Mouse (Mus musculus) CD4-positive naive resting alpha-beta T cell, adult 76 days (primary cell): ENCODE data around the gene Olfr1264. TPM values are rescaled to one million over a fixed set of nuclear protein-coding genes. Genes with fewer than 3 reads are reported as not detected.

Experiments
- total RNA-seq: library from RNA; stranded (reverse); gene quantifications from one replicate; pipeline ENCODE4 v1.2.4, GENCODE M21; 2023

The Olfr1264 gene
- not detected for total RNA-seq

GRCm38 (mm10) chr2:90025477-90025876, at the start of gene Olfr1264:
Olfr1264 (minus strand) TSS chr2:90025577.

GRCm38 (mm10) chr2:90063494-90063893, 38.1 kb upstream of the Olfr1264 start, which contains the start of gene Olfr140:
Olfr140 (minus strand) TSS chr2:90063594.

GRCm38 (mm10) chr2:90035037-90035436, 9.7 kb upstream of the Olfr1264 start, which contains the start of gene Olfr1265:
Olfr1265 (plus strand) TSS chr2:90035337.

GRCm38 (mm10) chr2:90011831-90012230, 13.5 kb downstream of the Olfr1264 start, which contains the start of gene Olfr1263:
Olfr1263 (plus strand) TSS chr2:90012131.

GRCm38 (mm10) chr2:89999845-90000244, 25.5 kb downstream of the Olfr1264 start, which contains the start of gene Olfr1262:
Olfr1262 (plus strand) TSS chr2:90000145.

GRCm38 (mm10) chr2:89990921-89991320, 34.5 kb downstream of the Olfr1264 start, which contains the start of gene Olfr1261:
Olfr1261 (plus strand) TSS chr2:89991221.

GRCm38 (mm10) chr2:89974184-89974583, 51.2 kb downstream of the Olfr1264 start, which contains the start of gene Olfr1260:
Olfr1260 (plus strand) TSS chr2:89974340.

Other genes with a start within 250 kb of the Olfr1264 start
- gene Olfr1254, start 232.0 kb downstream of the Olfr1264 start, total RNA-seq = not detected
- gene Olfr1255, start 213.5 kb downstream of the Olfr1264 start, total RNA-seq = not detected
- gene Olfr1256, start 184.0 kb downstream of the Olfr1264 start, total RNA-seq = not detected
- not detected for gene Olfr48, start 177.4 kb downstream of the Olfr1264 start, total RNA-seq
- not detected for gene Olfr1257, start 147.1 kb downstream of the Olfr1264 start, total RNA-seq
- gene Olfr1258, start 98.3 kb downstream of the Olfr1264 start, total RNA-seq = not detected
- gene Olfr1259, start 76.9 kb downstream of the Olfr1264 start, total RNA-seq = not detected
- gene Olfr1260, start 51.2 kb downstream of the Olfr1264 start, total RNA-seq = not detected
- gene Olfr1261, start 34.4 kb downstream of the Olfr1264 start, total RNA-seq = not detected
- not detected for gene Olfr1262, start 25.4 kb downstream of the Olfr1264 start, total RNA-seq
- gene Olfr1263, start 13.4 kb downstream of the Olfr1264 start, total RNA-seq = not detected
- not detected for gene Olfr1265, start 9.8 kb upstream of the Olfr1264 start, total RNA-seq
- not detected for gene Olfr140, start 38.0 kb upstream of the Olfr1264 start, total RNA-seq
- gene Olfr1269, start 95.8 kb upstream of the Olfr1264 start, total RNA-seq = not detected
- not detected for gene Olfr32, start 116.7 kb upstream of the Olfr1264 start, total RNA-seq
- gene Olfr1270, start 127.5 kb upstream of the Olfr1264 start, total RNA-seq = not detected
- gene Olfr1506, start 198.9 kb upstream of the Olfr1264 start, total RNA-seq = 0.73 TPM
- not detected for gene Olfr142, start 232.0 kb upstream of the Olfr1264 start, total RNA-seq
- not detected for gene Olfr1271, start 245.5 kb upstream of the Olfr1264 start, total RNA-seq